Mouse (Mus musculus): ENCODE measurements at regions not wholly inside any gene's neighbourhood (a gene's known extent, or its start where the extent isn't known, plus 50 kb on each side); places are given as distances from the start of the nearest gene placed in this dataset.

- no peak for DNase-seq (ENCODE audit: low spot score in 2 of 2)
Observed at GRCm38 (mm10) chr8:8274987-8275386, 386.1 kb downstream of the Efnb2 start.

- no peak for DNase-seq (ENCODE audit: low spot score in 2 of 2)
Observed at GRCm38 (mm10) chr8:8274211-8274641, 386.8 kb downstream of the Efnb2 start.

GRCm38 (mm10) chr8:8258855-8259254, 402.2 kb downstream of the Efnb2 start:
- no peak for DNase-seq (ENCODE audit: low spot score in 2 of 2)

GRCm38 (mm10) chr8:8258231-8258638, 402.8 kb downstream of the Efnb2 start:
- no peak for DNase-seq (ENCODE audit: low spot score in 2 of 2)

- no peak for DNase-seq (ENCODE audit: low spot score in 2 of 2)
Observed at GRCm38 (mm10) chr8:8256327-8256726, 404.7 kb downstream of the Efnb2 start.

- no peak for DNase-seq (ENCODE audit: low spot score in 2 of 2)
Observed at GRCm38 (mm10) chr8:8254446-8254845, 406.6 kb downstream of the Efnb2 start.

- DNase-seq (ENCODE audit: low spot score in 2 of 2): no peak
Observed at GRCm38 (mm10) chr8:8244599-8244998, 416.4 kb downstream of the Efnb2 start.

- no peak for DNase-seq (ENCODE audit: low spot score in 2 of 2)
Observed at GRCm38 (mm10) chr8:8241755-8242501, 419.1 kb downstream of the Efnb2 start.

GRCm38 (mm10) chr8:8241051-8241688, 419.9 kb downstream of the Efnb2 start:
- DNase-seq (ENCODE audit: low spot score in 2 of 2): no peak

GRCm38 (mm10) chr8:8239489-8239888, 421.6 kb downstream of the Efnb2 start:
- DNase-seq (ENCODE audit: low spot score in 2 of 2): no peak

- no peak for DNase-seq (ENCODE audit: low spot score in 2 of 2)
Observed at GRCm38 (mm10) chr8:8238051-8238450, 423.0 kb downstream of the Efnb2 start.

- DNase-seq (ENCODE audit: low spot score in 2 of 2): no peak
Observed at GRCm38 (mm10) chr8:8233616-8234015, 427.4 kb downstream of the Efnb2 start.

GRCm38 (mm10) chr8:8233156-8233555, 427.9 kb downstream of the Efnb2 start:
- DNase-seq (ENCODE audit: low spot score in 2 of 2): no peak

GRCm38 (mm10) chr8:8231996-8232632, 428.9 kb downstream of the Efnb2 start:
- DNase-seq (ENCODE audit: low spot score in 2 of 2): no peak

- no peak for DNase-seq (ENCODE audit: low spot score in 2 of 2)
Observed at GRCm38 (mm10) chr8:8231308-8231985, 429.6 kb downstream of the Efnb2 start.

GRCm38 (mm10) chr8:8225994-8226393, 435.0 kb downstream of the Efnb2 start:
- no peak for DNase-seq (ENCODE audit: low spot score in 2 of 2)

- no peak for DNase-seq (ENCODE audit: low spot score in 2 of 2)
Observed at GRCm38 (mm10) chr8:8225175-8225830, 435.7 kb downstream of the Efnb2 start.

GRCm38 (mm10) chr8:8220395-8221031, 440.5 kb downstream of the Efnb2 start:
- no peak for DNase-seq (ENCODE audit: low spot score in 2 of 2)

GRCm38 (mm10) chr8:8219701-8220394, 441.2 kb downstream of the Efnb2 start:
- DNase-seq (ENCODE audit: low spot score in 2 of 2): no peak

GRCm38 (mm10) chr8:8193036-8193435, 468.0 kb downstream of the Efnb2 start:
- DNase-seq (ENCODE audit: low spot score in 2 of 2): no peak

- no peak for DNase-seq (ENCODE audit: low spot score in 2 of 2)
Observed at GRCm38 (mm10) chr8:8186046-8186445, 475.0 kb downstream of the Efnb2 start.
